Mouse (Mus musculus): ENCODE results near the gene Psmc6.

Gene Psmc6

GRCm38 (mm10) chr14:45329589-45330181, at the start of gene Psmc6:
TSS of gene Psmc6 (plus strand) at chr14:45329788.
- peak; percentile 95 for DNase-seq (ENCODE audit: low spot score)

- no peak for DNase-seq (ENCODE audit: low spot score)
Measured at GRCm38 (mm10) chr14:45282066-45282465, 47.5 kb upstream of the Psmc6 start.

- peak; percentile 15 for DNase-seq (ENCODE audit: low spot score)
Measured at GRCm38 (mm10) chr14:45291608-45292007, 38.0 kb upstream of the Psmc6 start.

DNA sequence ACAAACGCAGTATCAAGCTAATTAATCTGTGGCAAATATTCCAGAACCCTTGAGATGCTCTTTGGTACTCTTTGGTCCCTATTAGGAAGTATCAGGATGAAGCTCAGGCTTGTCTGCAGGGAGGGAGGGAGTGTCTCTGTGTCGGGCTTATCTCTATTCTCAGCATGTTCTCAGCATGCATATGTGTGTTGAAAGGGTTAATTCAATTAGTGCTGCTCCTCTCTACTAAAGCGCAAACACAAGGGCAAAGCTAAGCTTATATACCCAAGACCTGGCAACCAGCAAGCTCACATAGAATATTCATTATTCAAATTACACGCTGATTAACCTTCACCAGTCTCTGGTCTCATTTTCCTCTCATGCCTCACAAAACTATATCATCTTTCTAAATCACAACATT, 25.6 kb upstream of the Psmc6 start:
- DNase-seq (ENCODE audit: low spot score): peak; percentile 20

GRCm38 (mm10) chr14:45304389-45304788, 25.2 kb upstream of the Psmc6 start:
- no peak for DNase-seq (ENCODE audit: low spot score)

DNA sequence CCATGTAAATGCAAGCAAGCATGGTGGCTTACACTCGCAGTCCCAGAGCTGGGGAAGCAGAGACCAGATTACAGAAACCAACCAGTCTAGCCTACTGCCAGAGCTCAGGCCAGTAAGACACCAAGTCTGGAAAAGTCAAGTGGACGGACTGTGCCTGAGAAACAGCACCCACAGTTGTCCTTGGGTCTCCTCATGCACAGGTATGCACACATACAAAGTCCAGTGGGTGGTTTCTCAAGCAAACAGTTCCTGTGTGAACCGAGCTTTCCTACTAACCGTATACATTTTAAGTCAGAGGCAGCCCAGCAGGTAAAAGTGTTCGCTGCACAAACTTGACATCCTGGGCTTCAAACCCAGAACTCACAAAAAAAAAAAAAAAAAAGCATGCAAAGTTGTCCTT, 23.7 kb upstream of the Psmc6 start:
- no peak for DNase-seq (ENCODE audit: low spot score)

DNA sequence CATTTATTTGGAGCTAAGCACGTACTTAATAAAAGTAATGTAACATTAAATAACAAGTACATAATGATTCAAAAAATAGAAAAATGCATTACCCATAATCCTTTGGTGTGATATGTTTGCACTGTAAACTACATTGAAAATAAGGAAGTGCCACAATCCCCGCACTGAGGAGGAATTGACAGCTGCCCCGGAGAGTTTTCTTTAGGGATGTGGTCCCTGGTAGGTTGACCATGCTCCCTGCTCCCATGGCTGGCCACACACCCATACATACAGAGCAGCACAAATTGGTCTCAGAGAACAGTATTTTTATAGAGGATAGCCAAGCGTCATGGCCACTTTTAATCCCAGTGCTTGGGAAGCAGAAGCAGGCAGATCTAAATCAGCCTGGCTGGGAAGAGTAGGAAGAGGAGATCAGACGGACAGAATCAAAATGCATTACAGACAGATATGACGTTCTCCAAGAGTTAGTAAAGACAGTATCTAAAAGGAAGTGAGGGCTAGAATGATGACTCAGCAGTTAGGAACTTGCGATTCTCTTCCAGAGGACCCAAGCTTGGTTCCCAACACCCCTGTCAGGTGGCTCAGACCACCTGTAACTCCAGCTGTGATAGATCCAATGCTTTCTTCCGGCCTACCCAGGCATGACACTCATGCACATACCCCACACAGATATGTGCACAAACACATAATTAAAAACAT, 21.8 kb upstream of the Psmc6 start:
- no peak for DNase-seq (ENCODE audit: low spot score)

GRCm38 (mm10) chr14:45309646-45310045, 19.9 kb upstream of the Psmc6 start:
- no peak for DNase-seq (ENCODE audit: low spot score)

- no peak for DNase-seq (ENCODE audit: low spot score)
Measured at GRCm38 (mm10) chr14:45310101-45310500, 19.5 kb upstream of the Psmc6 start.

- no peak for DNase-seq (ENCODE audit: low spot score)
Measured at GRCm38 (mm10) chr14:45316927-45317326, 12.7 kb upstream of the Psmc6 start.

GRCm38 (mm10) chr14:45317921-45318411, 11.6 kb upstream of the Psmc6 start:
- DNase-seq (ENCODE audit: low spot score): peak; percentile 38

- peak; percentile 86 for DNase-seq (ENCODE audit: low spot score)
Measured at GRCm38 (mm10) chr14:45318426-45319236, 11.0 kb upstream of the Psmc6 start, which contains the start of gene Ero1l. TSS of gene Ero1l (minus strand) at chr14:45318771.

DNA sequence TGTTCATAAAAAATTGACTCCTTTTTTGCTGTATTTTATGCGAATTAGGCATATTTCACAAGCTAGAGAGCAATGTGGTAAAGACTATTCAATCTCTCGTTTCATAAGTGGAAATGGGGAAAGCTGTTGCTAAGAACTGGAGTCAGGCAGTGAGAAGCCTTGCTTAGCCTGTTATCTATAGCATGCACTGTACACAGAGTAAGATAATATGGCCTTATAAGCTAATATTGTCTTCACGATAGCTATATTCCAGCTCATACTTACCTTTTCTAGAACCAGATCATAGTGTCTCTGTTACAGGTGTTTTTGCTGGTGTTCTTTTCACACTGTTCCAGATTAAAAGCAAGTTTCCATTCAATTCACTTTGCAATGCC, 10.4 kb upstream of the Psmc6 start:
- no peak for DNase-seq (ENCODE audit: low spot score)

GRCm38 (mm10) chr14:45320111-45320510, 9.5 kb upstream of the Psmc6 start:
- peak; percentile 37 for DNase-seq (ENCODE audit: low spot score)

DNA sequence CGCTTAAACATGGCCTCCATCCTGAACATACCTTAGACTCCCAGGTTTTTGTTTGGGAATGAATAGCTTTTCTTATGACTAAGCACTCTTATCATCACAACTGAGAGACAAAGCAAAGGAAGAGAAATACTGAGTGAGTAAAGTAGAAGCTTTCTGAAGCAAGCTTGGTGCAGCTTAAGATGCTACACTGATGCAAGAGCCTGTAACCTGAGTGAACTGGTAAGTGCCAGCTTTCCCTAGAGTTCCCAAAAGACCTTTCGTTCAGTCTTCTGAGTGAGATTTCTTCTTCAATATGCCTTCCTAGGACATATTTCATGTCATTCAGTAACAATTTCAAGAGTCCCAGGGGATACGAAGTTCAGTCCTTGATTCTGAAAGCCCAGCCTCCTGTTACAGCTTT, 8.5 kb upstream of the Psmc6 start:
- DNase-seq (ENCODE audit: low spot score): peak; percentile 86

GRCm38 (mm10) chr14:45321622-45322021, 8.0 kb upstream of the Psmc6 start:
- no peak for DNase-seq (ENCODE audit: low spot score)

DNA sequence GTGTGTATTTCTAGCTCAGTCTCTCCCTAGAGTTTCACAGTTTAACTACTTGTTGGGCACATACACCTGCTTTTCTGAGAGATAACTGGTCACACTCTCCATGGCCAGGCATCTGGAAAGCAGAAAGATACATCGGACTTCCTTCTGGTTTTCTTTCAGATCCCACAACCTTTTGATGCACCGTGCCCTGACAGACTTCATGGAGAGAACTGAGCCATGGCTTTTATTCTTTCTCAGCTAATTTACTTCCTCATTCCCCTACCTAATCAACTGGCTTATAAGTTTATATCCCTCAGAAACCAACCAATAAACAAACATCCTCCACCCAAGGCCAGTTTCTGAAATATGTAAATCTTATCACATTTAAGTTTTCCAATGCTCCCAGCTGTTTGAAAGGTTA, 7.1 kb upstream of the Psmc6 start:
- no peak for DNase-seq (ENCODE audit: low spot score)

DNA sequence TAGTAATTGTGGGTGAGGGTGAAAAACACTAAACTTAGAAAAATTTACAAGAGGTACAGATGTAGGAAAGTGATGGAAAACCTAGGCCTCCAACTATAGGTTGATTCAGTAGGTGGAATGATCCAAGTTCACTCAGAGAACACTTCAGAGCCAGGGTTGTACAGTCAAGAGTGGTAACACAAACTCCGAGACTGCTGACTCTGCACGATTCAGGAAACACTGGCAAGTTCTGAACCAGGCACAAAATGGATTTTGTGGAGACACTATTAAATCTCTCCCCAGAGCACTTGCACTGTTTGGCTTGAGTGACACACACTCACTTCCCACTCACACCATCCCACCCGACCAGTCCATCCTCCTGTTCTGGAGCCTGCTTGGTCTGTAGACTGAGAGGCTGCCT, 6.3 kb upstream of the Psmc6 start:
- no peak for DNase-seq (ENCODE audit: low spot score)

DNA sequence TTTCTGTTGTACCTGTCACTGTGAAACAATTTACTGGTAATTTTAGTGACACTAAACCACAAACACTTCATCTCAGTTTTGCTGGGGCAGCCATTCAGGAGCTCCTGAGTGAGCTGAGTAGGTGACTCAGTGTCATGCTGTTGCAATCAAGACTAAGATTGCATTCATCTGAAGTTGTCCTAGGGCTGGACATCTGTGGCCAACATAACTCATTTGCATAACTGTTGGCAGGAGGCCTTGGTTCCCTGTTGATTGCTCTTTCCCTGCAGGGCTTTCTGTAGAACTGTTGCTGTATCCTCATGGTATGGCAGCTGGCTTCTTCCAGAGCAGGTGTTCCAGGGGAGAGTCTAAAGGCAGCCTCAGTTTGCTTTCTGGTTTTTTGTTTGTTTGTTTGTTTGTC, 4.1 kb upstream of the Psmc6 start:
- DNase-seq (ENCODE audit: low spot score): peak; percentile 86

DNA sequence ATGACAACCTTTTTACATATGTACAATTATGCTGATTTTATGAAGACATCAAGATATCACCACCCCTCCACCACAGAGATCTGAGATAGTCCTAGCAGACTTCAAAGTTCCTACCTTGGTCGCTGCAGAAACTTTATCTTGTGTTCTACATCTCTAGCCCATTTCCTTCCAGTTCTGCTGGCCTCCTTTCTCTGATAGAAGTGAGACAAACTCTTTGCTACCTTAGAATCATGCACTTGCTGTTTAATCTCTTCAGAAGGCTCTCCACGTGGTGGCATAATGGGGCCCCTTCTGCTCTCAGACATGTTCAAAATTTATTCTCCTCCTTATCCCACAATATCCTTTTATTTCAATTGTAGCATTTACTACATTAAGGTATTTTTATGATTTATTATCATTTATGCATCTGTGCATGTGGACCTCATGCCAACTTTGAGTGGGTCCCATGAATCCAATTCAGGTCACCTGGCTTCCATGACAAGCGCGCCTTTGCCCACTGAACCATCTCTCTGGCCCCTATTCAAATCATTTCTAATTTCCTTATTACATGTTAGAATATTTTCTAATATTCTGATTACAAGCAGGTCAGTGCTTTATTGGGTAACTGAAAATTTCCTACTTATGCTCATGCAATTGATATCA, 1.4 kb upstream of the Psmc6 start:
- DNase-seq (ENCODE audit: low spot score): no peak

- DNase-seq (ENCODE audit: low spot score): no peak
Measured at GRCm38 (mm10) chr14:45329018-45329588, 485 bp upstream of the Psmc6 start.
